Mouse (Mus musculus) spleen, adult 2 months (tissue): ENCODE results near the gene Gli1.

Source experiments
- CTCF ChIP-seq: fragments of 200-500 bp; IDR thresholded peaks from 2 replicates; pipeline ENCODE4 v1.5.1; 2011; ENCODE audit warnings: mild to moderate bottlenecking, inconsistent platforms; ENCODE audit not compliant: insufficient read depth, insufficient read length, insufficient replicate concordance; ENCODE audit errors: extremely low read depth
- POLR2A ChIP-seq: fragments of 200-500 bp; IDR thresholded peaks from 2 replicates; pipeline ENCODE4 v1.6.1; 2011; ENCODE audit warnings: low read depth, low read length, inconsistent platforms

GRCm38 (mm10) chr10:127341891-127342639, at the start of gene Gli1:
- TF ChIP-seq POLR2A (no peak), CTCF (peak; percentile 92; the same call in 1 of the 2 replicates)
